Mouse (Mus musculus) small intestine, adult 2 months (tissue): ENCODE results near the gene Map7d3.
A peak's percentile ranks its signal among the peaks of the same experiment; 100 is the strongest.

Experiments used
- CTCF ChIP-seq: fragments of 200-500 bp; IDR thresholded peaks from 2 replicates; pipeline ENCODE4 v1.5.1; 2012; ENCODE audit warnings: low read depth, mild to moderate bottlenecking, control low read depth, inconsistent platforms, low read length, moderate library complexity, mixed read lengths; ENCODE audit not compliant: insufficient replicate concordance, insufficient read length; ENCODE audit errors: extremely low read depth
- POLR2A ChIP-seq: fragments of 200-500 bp; IDR thresholded peaks from 2 replicates; pipeline ENCODE4 v1.6.1; 2012; ENCODE audit warnings: low read depth, mild to moderate bottlenecking, control low read depth, inconsistent platforms, low read length, moderate library complexity

GRCm38 (mm10) chrX:56755646-56756045 lies 66.5 kb downstream of the Map7d3 start:
- TF ChIP-seq CTCF = peak; percentile 27; the same call in 1 of the 2 replicates
- TF ChIP-seq POLR2A = no peak
